Mouse (Mus musculus): ENCODE measurements around the gene Atp6ap2. TPM values are rescaled to one million over a fixed set of nuclear protein-coding genes. Genes with fewer than 3 reads are reported as not detected.
A peak's percentile ranks its signal among the peaks of the same experiment; 100 is the strongest.

Atp6ap2 gene
- polyA plus RNA-seq (2012; fragmentation: generic; extraction: Trizol), result 37.8 TPM

- Histone ChIP-seq H3K79me2 (ENCODE audit: control insufficient read depth, insufficient read depth) (peaks cover 44% of the 10 kb centered on the region), H3K27me3 (ENCODE audit: control insufficient read depth, insufficient read depth, insufficient read length) (no peaks in the 10 kb centered on the region), H3K4me2 (ENCODE audit: low read depth) (peak within 1 kb of the TSS; percentile 80), H3K36me3 (ENCODE audit: control insufficient read depth, insufficient read depth) (no peaks in the 10 kb centered on the region), H3K4me3 (peak within 1 kb of the TSS; percentile 59), H3ac (ENCODE audit: control insufficient read depth, insufficient read length) (peak within 1 kb of the TSS; percentile 8)
- peak; percentile 97 for TF ChIP-seq POLR2A (IDR thresholded peaks at IDR 0.05; ENCODE audit: insufficient read length, low read depth)
- peak in 2 of 3 experiments; percentile 18 to 61 for TF ChIP-seq MYOD1 (IDR thresholded peaks at IDR 0.05; ENCODE audit: control insufficient read depth in 1 of 3, insufficient read length in 2 of 3, low read depth in 2 of 3)
- no peak for TF ChIP-seq MAX (IDR thresholded peaks at IDR 0.05; ENCODE audit: low read depth)
- peak; percentile 92 for TF ChIP-seq POLR2AphosphoS2 (IDR thresholded peaks at IDR 0.05; ENCODE audit: insufficient read length, low read depth)
- TF ChIP-seq MYOG (IDR thresholded peaks at IDR 0.05; ENCODE audit: control insufficient read depth in 1 of 3, insufficient read depth in 1 of 3, insufficient read length in 2 of 3, low read depth in 2 of 3), result peak in 1 of 3 experiments; percentile 64
These were observed at the start of gene Atp6ap2 for GRCm38 (mm10) chrX:12587192-12587957. Atp6ap2 (plus strand) TSS chrX:12587801.

- Histone ChIP-seq H3K79me2 (ENCODE audit: control insufficient read depth, insufficient read depth) (no peaks in the 10 kb centered on the region), H3K4me3 (no peak overlapping the region), H3K4me2 (ENCODE audit: low read depth) (no peak overlapping the region), H3K27me3 (ENCODE audit: control insufficient read depth, insufficient read depth, insufficient read length) (no peaks in the 10 kb centered on the region), H3K36me3 (ENCODE audit: control insufficient read depth, insufficient read depth) (no peaks in the 10 kb centered on the region), H3ac (ENCODE audit: control insufficient read depth, insufficient read length) (no peak overlapping the region)
- TF ChIP-seq REST (IDR thresholded peaks at IDR 0.05; ENCODE audit: insufficient read depth, insufficient read length) (no peak), POLR2AphosphoS2 (IDR thresholded peaks at IDR 0.05; ENCODE audit: insufficient read length, low read depth) (no peak), POLR2A (IDR thresholded peaks at IDR 0.05; ENCODE audit: insufficient read length, low read depth) (no peak), E2F4 (IDR thresholded peaks at IDR 0.05; ENCODE audit: insufficient read depth) (no peak), USF1 (IDR thresholded peaks at IDR 0.05; ENCODE audit: low read depth) (no peak), TCF12 (IDR thresholded peaks at IDR 0.05; ENCODE audit: insufficient read depth, poor library complexity, severe bottlenecking) (no peak), MYOD1 (IDR thresholded peaks at IDR 0.05; ENCODE audit: control insufficient read depth in 1 of 3, insufficient read length in 2 of 3, low read depth in 2 of 3) (no peak), MAX (IDR thresholded peaks at IDR 0.05; ENCODE audit: low read depth) (no peak), SRF (IDR thresholded peaks at IDR 0.05; ENCODE audit: control insufficient read depth, insufficient read length, low read depth) (no peak), CEBPB (IDR thresholded peaks at IDR 0.05; ENCODE audit: insufficient read depth, poor library complexity, severe bottlenecking) (no peak), TCF3 (IDR thresholded peaks at IDR 0.05; ENCODE audit: insufficient read length, low read depth) (no peak)
These were observed 43.2 kb upstream of the Atp6ap2 start for GRCm38 (mm10) chrX:12544417-12544816.

DNA sequence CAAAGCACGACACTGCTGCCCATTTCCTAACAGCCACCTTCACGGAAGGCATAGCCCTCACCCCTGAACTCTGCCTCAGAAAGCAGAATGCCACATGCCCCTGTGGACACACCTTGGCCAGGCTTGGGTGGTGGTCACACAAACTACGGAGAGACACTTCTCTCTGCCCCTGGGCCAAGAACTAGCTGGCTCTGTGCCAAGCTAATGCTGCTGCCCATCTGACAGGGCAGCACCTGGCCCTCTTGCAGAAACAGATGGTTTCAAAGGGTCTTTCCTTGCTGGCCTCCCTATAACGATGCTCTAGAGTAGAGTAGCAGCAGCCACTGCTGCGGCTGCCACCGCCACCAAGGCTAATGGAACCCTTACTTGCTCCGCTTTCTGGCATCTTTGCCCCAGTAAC is 30.5 kb upstream of the Atp6ap2 start:
- H3K79me2 ChIP-seq (ENCODE audit: control insufficient read depth, insufficient read depth), result no peaks in the 10 kb centered on the region
- H3K36me3 ChIP-seq (ENCODE audit: control insufficient read depth, insufficient read depth), result no peaks in the 10 kb centered on the region
- no peak overlapping the region for H3K4me2 ChIP-seq (ENCODE audit: low read depth)
- TF ChIP-seq REST (IDR thresholded peaks at IDR 0.05; ENCODE audit: insufficient read depth, insufficient read length), result no peak
- no peak for TF ChIP-seq TCF12 (IDR thresholded peaks at IDR 0.05; ENCODE audit: insufficient read depth, poor library complexity, severe bottlenecking)
- TF ChIP-seq MAX (IDR thresholded peaks at IDR 0.05; ENCODE audit: low read depth), result no peak
- no peak overlapping the region for H3ac ChIP-seq (ENCODE audit: control insufficient read depth, insufficient read length)
- H3K27me3 ChIP-seq (ENCODE audit: control insufficient read depth, insufficient read depth, insufficient read length), result no peaks in the 10 kb centered on the region
- H3K4me3 ChIP-seq, result no peak overlapping the region

- no peak for TF ChIP-seq SRF (IDR thresholded peaks at IDR 0.05; ENCODE audit: control insufficient read depth, insufficient read length, low read depth)
- TF ChIP-seq E2F4 (IDR thresholded peaks at IDR 0.05; ENCODE audit: insufficient read depth), result no peak
- no peak for TF ChIP-seq TCF3 (IDR thresholded peaks at IDR 0.05; ENCODE audit: insufficient read length, low read depth)
- TF ChIP-seq MYOD1 (IDR thresholded peaks at IDR 0.05; ENCODE audit: control insufficient read depth in 1 of 3, insufficient read length in 2 of 3, low read depth in 2 of 3), result no peak
- TF ChIP-seq USF1 (IDR thresholded peaks at IDR 0.05; ENCODE audit: low read depth), result no peak
- no peak for TF ChIP-seq POLR2AphosphoS2 (IDR thresholded peaks at IDR 0.05; ENCODE audit: insufficient read length, low read depth)
- no peak for TF ChIP-seq MYOG (IDR thresholded peaks at IDR 0.05; ENCODE audit: control insufficient read depth in 1 of 3, insufficient read depth in 1 of 3, insufficient read length in 2 of 3, low read depth in 2 of 3)
- no peak for TF ChIP-seq MAX (IDR thresholded peaks at IDR 0.05; ENCODE audit: low read depth)
- TF ChIP-seq POLR2A (IDR thresholded peaks at IDR 0.05; ENCODE audit: insufficient read length, low read depth), result no peak
- no peak for TF ChIP-seq REST (IDR thresholded peaks at IDR 0.05; ENCODE audit: insufficient read depth, insufficient read length)
- TF ChIP-seq CEBPB (IDR thresholded peaks at IDR 0.05; ENCODE audit: insufficient read depth, poor library complexity, severe bottlenecking), result no peak
- no peak for TF ChIP-seq TCF12 (IDR thresholded peaks at IDR 0.05; ENCODE audit: insufficient read depth, poor library complexity, severe bottlenecking)
- Histone ChIP-seq H3K36me3 (ENCODE audit: control insufficient read depth, insufficient read depth) (no peaks in the 10 kb centered on the region), H3K79me2 (ENCODE audit: control insufficient read depth, insufficient read depth) (no peaks in the 10 kb centered on the region), H3K27me3 (ENCODE audit: control insufficient read depth, insufficient read depth, insufficient read length) (no peaks in the 10 kb centered on the region), H3ac (ENCODE audit: control insufficient read depth, insufficient read length) (no peak overlapping the region), H3K4me2 (ENCODE audit: low read depth) (no peak overlapping the region), H3K4me3 (no peak overlapping the region)
These were observed 16.2 kb upstream of the Atp6ap2 start for GRCm38 (mm10) chrX:12571407-12571806.

DNA sequence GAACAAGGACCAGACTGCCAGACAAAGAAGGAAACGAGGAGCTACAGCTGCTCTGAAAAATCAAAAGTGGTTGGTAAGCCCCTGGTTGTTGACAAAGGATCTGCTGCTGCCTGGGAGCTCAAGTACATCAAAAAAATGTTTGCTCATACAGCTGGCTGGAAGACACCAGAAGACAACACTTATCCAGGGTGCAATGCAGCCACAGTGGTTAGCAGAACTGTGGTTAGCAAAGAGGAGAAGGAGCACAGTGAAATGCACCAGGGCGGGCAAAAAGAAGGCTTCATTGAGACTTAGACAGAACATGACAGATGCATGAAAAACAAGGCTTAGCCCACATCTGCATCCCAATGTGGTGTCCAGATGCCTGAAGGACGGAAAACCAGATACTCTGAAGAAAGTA is 9.7 kb upstream of the Atp6ap2 start:
- Histone ChIP-seq H3K4me3 (no peak overlapping the region), H3K4me2 (ENCODE audit: low read depth) (peak overlapping the region; percentile 18), H3K36me3 (ENCODE audit: control insufficient read depth, insufficient read depth) (no peaks in the 10 kb centered on the region), H3K27me3 (ENCODE audit: control insufficient read depth, insufficient read depth, insufficient read length) (no peaks in the 10 kb centered on the region), H3K79me2 (ENCODE audit: control insufficient read depth, insufficient read depth) (no peaks in the 10 kb centered on the region), H3ac (ENCODE audit: control insufficient read depth, insufficient read length) (no peak overlapping the region)
- TF ChIP-seq MYOD1 (IDR thresholded peaks at IDR 0.05; ENCODE audit: control insufficient read depth in 1 of 3, insufficient read length in 2 of 3, low read depth in 2 of 3) (peak in 1 of 3 experiments; percentile 36), E2F4 (IDR thresholded peaks at IDR 0.05; ENCODE audit: insufficient read depth) (no peak)

Data from myocyte (in vitro differentiated cells).